Mouse (Mus musculus): Measurements from ENCODE around the gene Aprt.

DNA sequence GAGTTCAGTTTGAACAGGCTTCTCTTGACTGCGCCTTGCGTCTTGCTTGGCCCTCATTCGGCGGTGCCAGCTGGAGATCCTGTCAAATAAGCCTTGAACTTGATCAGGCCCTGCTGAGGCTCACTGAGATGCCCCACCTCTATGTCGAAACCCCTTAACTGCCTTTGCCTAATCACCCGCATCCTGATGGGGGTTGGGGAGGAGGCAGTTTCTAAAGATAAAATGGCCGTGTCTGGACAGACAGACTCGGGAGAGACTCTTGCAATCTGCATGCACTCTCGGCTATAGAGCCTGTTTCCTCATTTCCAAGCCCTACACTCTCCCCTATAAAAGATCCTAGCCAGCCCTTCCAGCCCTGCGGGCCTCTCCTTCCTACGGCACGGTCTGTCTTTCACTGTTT is 16.5 kb upstream of the Aprt start:
- TF ChIP-seq ELF1 (IDR thresholded peaks at IDR 0.05; ENCODE audit: low read depth, low read length) (no peak), CTCF (conservative IDR thresholded peaks at IDR 0.05 in 1 of 2, IDR thresholded peaks at IDR 0.05 in 1 of 2; ENCODE audit: low read depth in 2 of 2, low read length in 2 of 2) (no peak), USF1 (IDR thresholded peaks at IDR 0.05; ENCODE audit: low read depth, low read length) (no peak), EP300 (IDR thresholded peaks at IDR 0.05; ENCODE audit: low read length) (no peak)

All from CH12.LX (cell line).